Mouse (Mus musculus): Measurements from ENCODE around the gene Kif3c. TPM values are rescaled to one million over a fixed set of nuclear protein-coding genes. Genes with fewer than 3 reads are reported as not detected.

The Kif3c gene
- total RNA-seq (2021) = 100 to 1,000 TPM; 189 to 193 TPM
- long read RNA-seq, experiment 1, full-length matches to known transcripts = 100 of 121 reads
- long read RNA-seq, experiment 1, partial matches to known transcripts = 5 of 121 reads
- long read RNA-seq, experiment 1, other reads (novel, unspliced or antisense) = 16 of 121 reads
- long read RNA-seq, experiment 2, full-length matches to known transcripts = 101 of 127 reads
- long read RNA-seq, experiment 2, partial matches to known transcripts = 5 of 127 reads
- long read RNA-seq, experiment 2, other reads (novel, unspliced or antisense) = 21 of 127 reads

- peak; percentile 87 to 95 for DNase-seq (ENCODE audit: low spot score in 2 of 2)
Measured at GRCm38 (mm10) chr12:3364508-3365448, at the start of gene Kif3c. Gene Kif3c (plus strand): TSS chr12:3365132.

DNA sequence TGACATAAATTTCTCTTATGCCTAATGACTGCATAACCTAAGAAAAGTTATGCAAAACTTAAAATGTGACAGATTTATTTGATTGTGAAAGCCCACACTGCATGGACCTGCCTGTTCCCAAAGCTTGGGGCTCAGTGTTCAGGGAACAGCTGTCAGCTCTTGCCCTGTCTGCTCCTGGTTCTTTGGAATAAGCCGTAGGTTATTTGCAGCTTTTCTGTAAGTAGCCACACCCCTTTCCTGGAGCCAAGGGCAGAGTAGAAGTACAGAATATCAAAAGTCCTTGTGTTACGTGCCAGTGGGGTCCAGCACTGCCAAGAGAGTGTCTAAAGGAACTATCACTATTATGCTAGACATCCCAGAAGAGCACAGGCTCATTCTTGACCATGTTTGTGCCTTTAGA, 48.8 kb upstream of the Kif3c start:
- no peak for DNase-seq (ENCODE audit: low spot score in 2 of 2)

GRCm38 (mm10) chr12:3316937-3317336, 48.0 kb upstream of the Kif3c start:
- no peak for DNase-seq (ENCODE audit: low spot score in 2 of 2)

GRCm38 (mm10) chr12:3319377-3319776, 45.6 kb upstream of the Kif3c start:
- DNase-seq (ENCODE audit: low spot score in 2 of 2) = no peak

GRCm38 (mm10) chr12:3323241-3323640, 41.7 kb upstream of the Kif3c start:
- peak; percentile 32 to 55 for DNase-seq (ENCODE audit: low spot score in 2 of 2)

DNA sequence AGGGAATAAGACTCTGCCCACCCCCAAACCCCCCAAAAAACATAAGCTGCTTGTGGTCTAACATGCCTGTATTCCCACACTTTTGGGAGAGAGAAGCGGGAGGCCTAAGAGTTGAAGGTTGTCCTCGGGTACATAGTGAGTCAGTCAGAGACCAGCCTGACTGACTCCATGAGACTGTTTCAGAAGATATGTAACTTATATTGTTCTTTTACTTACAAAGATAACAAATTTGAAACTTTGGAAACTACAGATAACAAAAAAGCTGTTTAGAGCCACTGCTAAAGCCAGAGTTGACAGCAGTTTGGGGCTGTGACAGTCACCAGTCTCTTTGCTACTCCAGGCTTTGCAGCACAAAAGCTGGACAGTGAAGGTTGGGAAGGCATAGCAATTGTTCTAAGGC, 39.7 kb upstream of the Kif3c start:
- no peak for DNase-seq (ENCODE audit: low spot score in 2 of 2)

DNA sequence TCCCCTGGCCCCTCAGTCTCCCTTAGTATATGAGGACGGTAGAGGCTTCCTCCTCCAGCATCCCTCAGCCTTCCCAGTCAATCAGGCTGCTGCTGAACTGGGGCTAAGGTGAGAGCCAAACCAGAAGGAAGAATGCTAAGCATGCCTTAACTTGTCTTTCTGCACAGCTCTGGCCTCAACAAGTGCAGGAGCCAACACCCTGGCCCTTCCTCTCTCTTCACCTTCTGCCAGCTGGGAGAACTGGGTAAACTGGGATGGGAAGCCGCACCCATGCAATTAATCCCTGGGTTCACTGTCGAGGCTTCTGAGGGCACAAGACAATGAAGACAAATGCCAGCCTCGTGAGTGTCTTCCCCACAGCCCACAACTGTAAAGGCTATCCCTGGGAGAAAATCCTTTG, 35.3 kb upstream of the Kif3c start:
- DNase-seq (ENCODE audit: low spot score in 2 of 2) = no peak

DNA sequence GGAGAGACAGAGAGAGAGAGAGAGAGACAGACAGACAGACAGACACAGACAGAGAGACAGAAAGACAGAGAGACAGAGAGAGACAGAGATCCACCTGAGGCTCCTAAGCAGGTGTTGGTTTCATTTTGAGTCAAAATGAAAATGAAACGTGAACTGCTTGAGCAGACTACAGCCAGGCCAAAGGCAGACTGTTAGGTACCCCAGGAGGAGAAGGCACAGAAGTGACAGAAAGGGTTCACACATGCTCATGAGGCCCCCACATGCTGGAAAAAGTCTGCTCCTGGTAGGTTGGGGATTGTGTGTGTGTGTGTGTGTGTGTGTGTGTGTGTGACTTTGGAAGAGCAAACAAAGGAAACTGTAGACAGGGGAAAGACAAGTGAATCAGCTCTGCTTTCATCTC, 26.0 kb upstream of the Kif3c start:
- DNase-seq (ENCODE audit: low spot score in 2 of 2) = no peak

GRCm38 (mm10) chr12:3344155-3344554, 20.8 kb upstream of the Kif3c start:
- DNase-seq (ENCODE audit: low spot score in 2 of 2) = no peak

GRCm38 (mm10) chr12:3345038-3345437, 19.9 kb upstream of the Kif3c start:
- no peak for DNase-seq (ENCODE audit: low spot score in 2 of 2)

DNA sequence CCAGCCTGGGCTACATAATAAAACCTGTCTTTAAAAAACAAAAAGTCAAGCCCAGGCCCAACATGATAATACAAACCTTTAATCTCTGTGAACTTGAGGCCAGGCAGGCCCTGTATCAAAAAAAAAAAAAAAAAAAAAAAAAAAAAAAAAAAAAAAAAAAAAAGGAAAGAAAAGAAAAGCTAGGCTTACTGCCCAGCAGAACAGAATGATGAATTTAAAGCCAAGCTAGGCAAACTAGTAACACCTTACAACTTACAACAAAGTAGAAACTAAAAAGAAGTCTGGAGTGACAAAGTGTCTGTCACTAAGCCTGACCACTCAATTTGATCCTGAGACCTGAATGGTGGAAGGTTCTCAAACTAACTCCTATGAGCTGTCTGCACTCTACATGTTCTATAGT, 17.2 kb upstream of the Kif3c start:
- DNase-seq (ENCODE audit: low spot score in 2 of 2) = no peak

DNA sequence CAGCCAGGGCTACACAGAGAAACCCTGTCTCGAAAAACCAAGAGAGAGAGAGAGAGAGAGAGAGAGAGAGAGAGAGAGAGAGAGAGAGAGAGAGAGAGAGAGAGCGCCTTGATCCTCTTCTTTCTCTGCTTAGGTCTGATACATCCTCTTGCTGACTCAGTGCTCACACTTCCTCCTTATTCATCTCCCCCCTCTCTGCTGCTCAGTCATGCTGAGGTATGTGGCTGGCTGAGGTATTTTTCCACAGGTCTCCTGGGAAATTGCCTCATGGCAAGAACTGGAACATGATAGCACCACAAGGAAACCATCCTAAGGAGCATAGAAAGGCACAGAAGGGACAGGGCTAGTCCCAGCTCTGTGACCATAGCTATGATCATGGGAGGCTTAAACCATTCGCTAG, 15.5 kb upstream of the Kif3c start:
- DNase-seq (ENCODE audit: low spot score in 2 of 2) = no peak

GRCm38 (mm10) chr12:3350136-3350535, 14.8 kb upstream of the Kif3c start:
- no peak for DNase-seq (ENCODE audit: low spot score in 2 of 2)

DNA sequence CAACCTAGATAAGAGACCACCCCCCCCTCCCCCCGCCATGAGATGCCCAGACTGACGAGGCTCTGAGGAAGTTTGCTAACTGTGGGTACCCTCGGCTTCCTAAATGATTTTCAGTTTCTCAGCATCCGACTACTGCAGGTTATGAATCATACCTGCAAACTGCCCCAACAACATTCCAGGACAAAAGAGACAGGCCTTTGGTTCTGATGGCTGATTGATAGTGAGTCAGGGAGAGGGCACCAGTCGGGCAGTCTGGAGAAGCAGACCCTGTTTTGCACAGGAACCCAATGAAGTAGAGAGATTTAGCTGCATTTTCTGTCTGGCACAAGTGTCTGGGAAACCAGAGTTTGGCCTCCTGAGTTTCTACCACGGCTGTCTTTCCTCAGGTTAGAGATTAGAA, 12.7 kb upstream of the Kif3c start:
- no peak for DNase-seq (ENCODE audit: low spot score in 2 of 2)

GRCm38 (mm10) chr12:3355068-3355467, 9.9 kb upstream of the Kif3c start:
- no peak for DNase-seq (ENCODE audit: low spot score in 2 of 2)

DNA sequence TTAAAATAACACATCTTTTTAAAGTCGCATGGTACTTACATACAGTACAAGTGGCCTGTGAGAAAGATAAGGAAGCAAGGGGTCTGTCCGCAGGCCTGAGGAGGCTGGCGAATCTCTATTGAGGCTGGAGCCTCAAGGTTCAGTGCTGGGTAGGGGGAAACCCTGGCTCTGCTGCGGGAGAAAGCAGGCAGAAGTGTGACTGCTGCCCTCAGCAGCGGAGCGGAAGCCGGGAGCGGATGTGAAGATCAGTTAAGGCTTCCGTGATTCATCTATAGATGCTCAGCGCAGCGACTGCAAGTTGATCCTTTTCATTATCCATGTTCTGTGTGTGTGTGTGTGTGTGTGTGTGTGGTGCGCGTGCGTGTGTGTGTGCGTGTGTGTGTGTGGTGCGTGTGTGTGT, 8.1 kb upstream of the Kif3c start:
- DNase-seq (ENCODE audit: low spot score in 2 of 2) = no peak

DNA sequence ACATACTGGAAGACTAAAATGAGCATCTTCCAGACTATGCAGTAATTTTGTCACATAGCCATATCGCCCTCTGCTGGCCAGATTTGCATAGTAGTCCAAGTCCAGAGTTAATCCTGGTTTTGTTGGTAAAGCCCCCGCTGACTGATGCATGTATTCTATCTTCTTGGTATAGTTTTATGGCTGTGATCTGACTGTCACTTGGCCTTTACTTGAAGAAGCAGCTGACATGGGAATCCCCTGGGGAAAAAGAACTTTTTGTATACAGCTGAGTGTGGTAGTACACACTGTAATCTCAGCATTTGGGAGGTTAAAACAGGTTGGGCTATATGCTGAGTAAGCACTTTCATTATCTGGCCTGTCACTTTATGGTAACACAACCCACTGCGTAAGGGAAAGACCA, 5.6 kb upstream of the Kif3c start:
- peak; percentile 79 to 87 for DNase-seq (ENCODE audit: low spot score in 2 of 2)

DNA sequence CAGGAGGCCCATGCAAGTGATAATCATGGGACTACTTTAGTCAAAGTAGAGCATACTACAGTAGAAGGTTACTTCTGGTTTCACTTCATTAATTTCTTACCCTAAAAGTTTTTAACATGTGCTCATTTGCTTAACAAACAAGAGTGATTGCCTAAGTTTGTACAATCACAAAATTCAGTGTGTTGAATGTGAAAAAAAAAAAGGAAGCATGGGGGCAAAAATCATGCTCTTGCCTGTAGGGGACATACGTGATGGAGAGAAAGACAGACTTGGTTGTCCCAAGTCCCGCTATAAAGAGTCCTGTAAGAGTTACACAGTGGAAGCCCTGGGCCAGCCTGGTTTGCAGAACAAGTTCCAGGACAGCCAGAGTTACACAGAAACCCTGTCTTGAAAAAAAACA, 4.9 kb upstream of the Kif3c start:
- DNase-seq (ENCODE audit: low spot score in 2 of 2) = no peak

- peak in 1 of 2 experiments; percentile 24 for DNase-seq (ENCODE audit: low spot score in 2 of 2)
Measured at GRCm38 (mm10) chr12:3364076-3364475, 856 bp upstream of the Kif3c start.

GRCm38 (mm10) chr12:3365449-3366189, 687 bp downstream of the Kif3c start:
- DNase-seq (ENCODE audit: low spot score in 2 of 2) = peak in 1 of 2 experiments; percentile 49

DNA sequence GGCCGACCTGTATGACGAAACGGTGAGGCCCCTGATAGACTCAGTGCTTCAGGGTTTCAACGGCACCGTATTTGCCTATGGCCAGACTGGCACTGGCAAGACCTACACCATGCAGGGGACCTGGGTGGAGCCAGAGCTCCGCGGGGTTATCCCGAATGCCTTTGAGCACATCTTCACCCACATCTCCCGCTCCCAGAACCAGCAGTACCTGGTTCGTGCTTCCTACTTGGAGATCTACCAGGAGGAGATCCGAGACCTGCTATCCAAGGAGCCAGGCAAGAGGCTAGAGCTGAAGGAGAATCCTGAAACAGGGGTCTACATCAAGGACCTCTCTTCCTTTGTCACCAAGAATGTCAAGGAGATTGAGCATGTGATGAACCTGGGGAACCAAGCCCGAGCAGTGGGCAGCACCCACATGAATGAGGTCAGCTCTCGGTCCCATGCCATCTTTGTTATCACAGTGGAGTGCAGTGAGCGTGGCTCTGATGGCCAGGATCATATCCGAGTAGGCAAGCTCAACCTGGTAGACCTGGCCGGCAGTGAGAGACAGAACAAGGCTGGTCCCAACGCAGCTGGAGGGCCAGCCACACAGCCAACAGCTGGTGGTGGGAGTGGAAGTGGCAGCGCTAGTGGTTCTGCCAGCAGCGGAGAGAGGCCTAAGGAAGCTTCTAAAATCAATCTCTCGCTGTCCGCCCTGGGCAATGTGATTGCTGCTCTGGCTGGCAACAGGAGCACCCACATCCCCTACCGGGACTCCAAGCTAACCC, 1.4 kb downstream of the Kif3c start:
- DNase-seq (ENCODE audit: low spot score in 2 of 2) = peak in 1 of 2 experiments; percentile 37

Data from layer of hippocampus, postnatal 14 days (tissue).